Mouse (Mus musculus) CD4-positive naive resting alpha-beta T cell, adult 57 days (primary cell): Measurements from ENCODE around the gene Pdha2. TPM values are rescaled to one million over a fixed set of nuclear protein-coding genes. Genes with fewer than 3 reads are reported as not detected.

ENCODE experiments used
- total RNA-seq: library from RNA; stranded (reverse); gene quantifications from one replicate; pipeline ENCODE4 v1.2.4, GENCODE M21; 2023

Pdha2 gene
- total RNA-seq: not detected

DNA sequence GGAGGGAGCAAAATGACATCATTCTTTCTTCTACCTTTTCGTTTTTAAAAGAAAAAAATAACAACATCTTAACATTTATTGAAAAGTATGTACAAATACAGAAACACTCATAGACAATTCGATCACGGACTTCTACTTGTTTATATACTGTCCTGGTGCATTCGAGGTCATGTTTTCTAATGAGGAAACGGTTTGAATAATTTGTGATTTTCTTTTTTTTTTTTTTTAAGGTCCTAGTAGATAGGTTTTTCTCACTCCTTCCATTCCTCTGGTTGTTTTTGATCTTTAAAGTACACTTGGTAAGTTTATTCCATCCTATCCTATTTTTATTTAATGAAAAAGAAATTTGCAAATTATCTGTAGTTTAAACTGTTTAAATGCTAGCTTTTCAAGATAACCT, at the start of gene Pdha2:
Pdha2 (minus strand) TSS at position 101 of the 400 bp plus-strand sequence.

